Comparison of ENCODE assay signal across 8 mouse cellular contexts in the genomic region with DNA sequence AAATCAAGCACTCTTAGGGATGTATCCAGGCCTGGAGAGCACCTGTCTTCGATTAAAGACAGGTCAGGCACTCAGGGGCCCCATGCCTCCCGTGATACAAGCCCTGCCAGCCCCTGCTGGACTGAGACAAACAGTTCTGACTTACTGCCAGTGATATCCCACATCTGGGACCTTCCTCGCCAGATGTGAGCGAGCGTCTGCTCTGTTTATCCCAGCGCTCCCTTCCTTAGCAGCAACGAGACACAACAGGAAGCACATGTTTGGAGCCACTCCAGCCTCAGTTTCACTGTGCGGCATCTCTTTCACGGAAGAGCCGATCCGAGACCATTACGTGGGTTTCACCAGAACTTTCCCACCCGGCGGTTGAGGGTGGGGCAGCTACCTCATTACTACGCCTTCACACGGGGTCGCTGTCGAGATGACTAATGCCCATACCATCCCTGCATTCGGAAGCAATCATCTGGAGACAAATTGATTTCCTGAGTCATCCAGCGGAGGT. TPM values are rescaled to one million over a fixed set of nuclear protein-coding genes. Genes with fewer than 3 reads are reported as not detected.
DNase-seq lines count a peak whose midpoint lies in the region; ATAC-seq and TF ChIP-seq lines count a peak whose summit lies in the region.

No protein-coding gene starts in this region.

- peaks cover 13% of the 10 kb centered on the region for H3K4me1 ChIP-seq in intestine, embryonic 15.5 days (replicated peaks)
- H3K4me1 ChIP-seq in thymus, adult 2 months (replicated peaks; ENCODE audit: control insufficient read depth, insufficient read depth, low read length): no peaks in the 10 kb centered on the region; the same call in 1 of the 2 replicates

- H3K4me3 ChIP-seq in intestine, embryonic 15.5 days (replicated peaks): peak overlapping the region; percentile 19; the same call in 1 of the 2 replicates
- H3K4me3 ChIP-seq in thymus, adult 2 months (ENCODE audit: control insufficient read depth, insufficient read depth, low read length): no peak overlapping the region

- peak; percentile 74 for DNase-seq in embryo, embryonic 10.5 days (ENCODE audit: low spot score)
- peak; percentile 71 to 74 for DNase-seq in heart, adult 18-20 months
- DNase-seq in lung, postnatal 25 days (ENCODE audit: low spot score): peak; percentile 63
- DNase-seq in yolk sac, embryonic 10.5 days (ENCODE audit: low spot score): peak; percentile 28
- DNase-seq in thymus, adult 2 months: no peak

- ATAC-seq in CD4-positive, CD25-positive, alpha-beta regulatory T cell, adult 4 months: peak; percentile 39
- ATAC-seq in intestine, embryonic 15.5 days: peak; percentile 74
- ATAC-seq in erythroblast, adult 5-6 weeks (replicated peaks; ENCODE audit: low FRiP score, poor library complexity, severe bottlenecking): no peak

- H3K36me3 ChIP-seq in intestine, embryonic 15.5 days: no peaks in the 10 kb centered on the region
- H3K36me3 ChIP-seq in thymus, adult 2 months (ENCODE audit: control insufficient read depth, insufficient read depth, low read length): no peaks in the 10 kb centered on the region

- no peak overlapping the region for H3K9ac ChIP-seq in intestine, embryonic 15.5 days

- 23% methylated on average over 20 of the region's 20 CpGs for WGBS in intestine, embryonic 15.5 days
- 27% methylated on average over 20 of the region's 20 CpGs for WGBS in thymus, adult 2 months

- H3K27ac ChIP-seq in intestine, embryonic 15.5 days: peak overlapping the region; percentile 67
- H3K27ac ChIP-seq in thymus, adult 2 months (ENCODE audit: control insufficient read depth, insufficient read depth, low read length): no peak overlapping the region

- TF ChIP-seq CTCF in thymus, adult 2 months (IDR thresholded peaks at IDR 0.05; ENCODE audit: borderline replicate concordance, control insufficient read depth, extremely low read depth, insufficient read depth, low read length, poor library complexity): no peak

- H3K27me3 ChIP-seq in intestine, embryonic 15.5 days (replicated peaks): no peaks in the 10 kb centered on the region
- H3K27me3 ChIP-seq in thymus, adult 2 months (ENCODE audit: control insufficient read depth, insufficient read depth, low read length): no peaks in the 10 kb centered on the region

- H3K4me2 ChIP-seq in intestine, embryonic 15.5 days (replicated peaks): peak overlapping the region; percentile 61

- TF ChIP-seq POLR2A in thymus, adult 2 months (IDR thresholded peaks at IDR 0.05; ENCODE audit: control insufficient read depth, extremely low read depth, insufficient read depth, low read length, poor library complexity): no peak

- no peaks in the 10 kb centered on the region for H3K9me3 ChIP-seq in intestine, embryonic 15.5 days

RNA-seq across cellular contexts. Expression of gene F2rl1, which starts 23.3 kb away (rescaled TPM):
- polyA plus RNA-seq in CD4-positive, CD25-positive, alpha-beta regulatory T cell, adult 4 months (2017; shearing (Covaris generic)): 10 to 100 TPM; 11.2 to 25.9 TPM
- total RNA-seq in heart, adult 18-20 months (2021): under 1 TPM; 0.67 to 0.84 TPM
- 15.3 and 15.5 TPM in 2 replicates for polyA plus RNA-seq in intestine, embryonic 15.5 days (2015; fragmentation: Nextera tagmentation; extraction: Ambion mirVana)
- polyA plus RNA-seq in thymus, adult 2 months (2012; rRNA removed): 7.8 and 8.5 TPM in 2 replicates
- not detected in 2 replicates for total RNA-seq in erythroblast, adult 5-6 weeks (2015; ENCODE audit: low replicate concordance)
- total RNA-seq in erythroblast, adult 5-6 weeks (2017; ENCODE audit: low replicate concordance): 0.42 TPM in 1 of 2 replicates, not detected in the other
